Mouse (Mus musculus) right cerebral cortex, postnatal 10 days (tissue): ENCODE results near the gene Esp34.

Experiments
- DNase-seq, 2 experiments: peaks; one replicate each; pipeline ENCODE4 v3.0.0; 2021; ENCODE audit warnings: low spot score in 2 of 2

Esp34 gene

GRCm38 (mm10) chr17:38553892-38554291 lies at the start of gene Esp34:
Gene Esp34, plus strand, starts transcription at chr17:38554192.
- DNase-seq = no peak

DNA sequence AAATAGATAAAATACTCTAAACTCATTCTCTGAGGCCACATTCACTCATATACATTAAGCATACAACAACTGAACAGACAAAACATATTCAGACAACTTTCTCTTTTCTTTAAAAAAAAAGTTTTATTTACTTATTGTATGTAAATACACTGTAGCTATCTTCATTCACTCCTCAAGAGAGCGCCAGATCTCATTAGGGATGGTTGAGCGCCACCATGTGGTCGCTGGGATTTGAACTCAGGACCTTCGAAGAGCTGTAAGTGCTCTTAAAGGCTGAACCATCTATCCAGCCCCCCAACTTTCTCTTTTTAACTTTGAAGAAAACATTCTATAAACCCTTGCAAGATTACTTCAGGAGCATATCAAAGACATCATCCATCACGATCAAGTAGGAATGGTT lies 8.5 kb downstream of the Esp34 start:
- DNase-seq = no peak
